Mouse (Mus musculus) lung, postnatal 0 days (tissue): ENCODE measurements around the gene Adora1. TPM values are rescaled to one million over a fixed set of nuclear protein-coding genes. Genes with fewer than 3 reads are reported as not detected.

Source experiments
- ATAC-seq: fragments of 200-750 bp; cut with Nextera tagmentation; 2 replicates; pipeline ENCODE4 v1.8.0; 2017; ENCODE audit warnings: moderate library complexity
- DNase-seq: peaks from one replicate; pipeline ENCODE4 v3.0.0-alpha.2; 2016; ENCODE audit warnings: low spot score
- H3K27ac ChIP-seq: fragments of 300-500 bp; sonication (generic); 2 replicates; pipeline ENCODE4 v1.5.1; 2014; ENCODE audit warnings: antibody characterized with exemption, mild to moderate bottlenecking, low read length, mixed read lengths
- H3K27me3 ChIP-seq: fragments of 300-500 bp; sonication (generic); replicated peaks from 2 replicates; pipeline ENCODE4 v1.6.1; 2014; ENCODE audit warnings: low read length, mixed read lengths; ENCODE audit not compliant: insufficient read depth
- H3K36me3 ChIP-seq: fragments of 300-500 bp; sonication (generic); 2 replicates; pipeline ENCODE4 v1.6.1; 2014; ENCODE audit warnings: low read length, mixed read lengths; ENCODE audit not compliant: insufficient read depth
- H3K4me1 ChIP-seq: fragments of 300-500 bp; sonication (generic); 2 replicates; pipeline ENCODE4 v1.6.1; 2014; ENCODE audit warnings: antibody characterized with exemption, low read depth, low read length, mixed read lengths; ENCODE audit not compliant: insufficient read depth
- H3K4me2 ChIP-seq: fragments of 300-500 bp; sonication (generic); replicated peaks from 2 replicates; pipeline ENCODE4 v1.6.1; 2014; ENCODE audit warnings: low read depth, mild to moderate bottlenecking, low read length, moderate library complexity, mixed read lengths
- H3K4me3 ChIP-seq: fragments of 300-500 bp; sonication (generic); 2 replicates; pipeline ENCODE4 v1.5.1; 2014; ENCODE audit warnings: low read depth, low read length
- H3K9ac ChIP-seq: fragments of 300-500 bp; sonication (generic); replicated peaks from 2 replicates; pipeline ENCODE4 v1.6.1; 2014; ENCODE audit warnings: low read depth, mild to moderate bottlenecking
- H3K9me3 ChIP-seq: fragments of 300-500 bp; sonication (generic); 2 replicates; pipeline ENCODE4 v1.6.1; 2016; ENCODE audit warnings: low read length, mixed read lengths
- CTCF ChIP-seq: IDR thresholded peaks from 2 replicates; pipeline ENCODE4 v1.5.1; 2016; ENCODE audit warnings: antibody characterized with exemption, mild to moderate bottlenecking
- EP300 ChIP-seq: IDR thresholded peaks from 2 replicates; pipeline ENCODE4 v1.6.1; 2016; ENCODE audit warnings: antibody characterized with exemption, mild to moderate bottlenecking, control low read depth
- WGBS: fragments of 180-500 bp; shearing (Covaris S2); extraction: QIAGEN DNeasy Blood & Tissue Kit; methylation state at CpG from one replicate; pipeline ENCODE4 v1.1.7; 2014; 5-methylcytosine and 5-hydroxymethylcytosine counted together
- polyA plus RNA-seq: library from polyadenylated mRNA; unstranded; fragments of >200 nt; fragmentation: Nextera tagmentation; extraction: Ambion mirVana; gene quantifications from 2 replicates; pipeline ENCODE4 v1.2.1, GENCODE M21; 2015

Adora1 gene
- polyA plus RNA-seq, 1 experiment from 2014 or later: 4.8 TPM

DNA sequence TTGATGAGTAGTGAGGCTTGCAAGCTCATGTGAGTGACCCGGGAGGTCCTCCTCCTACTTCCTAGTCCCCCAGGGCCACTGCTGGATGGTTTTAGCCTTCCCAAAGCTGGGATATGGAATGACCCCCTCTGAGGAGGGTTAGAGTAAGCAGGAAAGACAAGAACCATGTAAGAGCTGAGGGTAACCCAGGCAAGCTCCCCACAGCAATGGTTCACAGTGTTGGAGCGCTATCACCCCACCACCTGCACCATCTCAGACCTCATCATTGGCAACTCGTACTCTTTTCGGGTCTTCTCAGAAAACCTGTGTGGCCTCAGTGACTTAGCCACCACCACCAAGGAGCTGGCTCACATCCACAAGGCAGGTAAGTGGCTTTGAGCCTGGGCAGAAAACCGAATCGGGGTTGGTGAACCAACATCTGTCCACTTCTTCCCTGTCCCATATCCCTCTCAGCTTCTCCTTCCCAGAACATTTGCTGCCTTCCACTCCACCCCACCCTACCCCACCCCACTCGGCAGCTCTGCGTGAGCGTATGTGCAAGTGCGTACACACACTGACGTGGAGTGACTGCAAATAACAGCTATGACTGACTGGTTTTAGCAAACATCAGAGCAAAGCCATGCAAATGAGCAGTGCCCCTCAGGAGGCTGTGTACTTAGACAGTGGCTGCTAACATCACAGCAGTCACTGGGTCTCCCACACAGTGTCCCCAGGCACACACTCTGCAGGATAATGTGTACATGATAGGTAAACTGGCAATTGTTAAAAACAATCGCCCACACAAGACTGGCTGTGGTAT is 36.8 kb downstream of the Adora1 start:
- ATAC-seq (peak; percentile 57), DNase-seq (peak; percentile 73)
- H3K27ac ChIP-seq: peak overlapping the region; percentile 28; the same call in 1 of the 2 replicates
- no peak overlapping the region for H3K9ac ChIP-seq
- H3K4me1 ChIP-seq: peaks cover 17% of the 10 kb centered on the region; the same call in 1 of the 2 replicates
- H3K27me3 ChIP-seq: no peaks in the 10 kb centered on the region
- no peaks in the 10 kb centered on the region for H3K36me3 ChIP-seq
- no peak overlapping the region for H3K4me2 ChIP-seq
- no peaks in the 10 kb centered on the region for H3K9me3 ChIP-seq
- peak; percentile 51; the same call in 1 of the 2 replicates for TF ChIP-seq EP300
- no peak for TF ChIP-seq CTCF
- H3K4me3 ChIP-seq: no peak overlapping the region
- WGBS: 67% methylated on average over 12 of the region's 12 CpGs

DNA sequence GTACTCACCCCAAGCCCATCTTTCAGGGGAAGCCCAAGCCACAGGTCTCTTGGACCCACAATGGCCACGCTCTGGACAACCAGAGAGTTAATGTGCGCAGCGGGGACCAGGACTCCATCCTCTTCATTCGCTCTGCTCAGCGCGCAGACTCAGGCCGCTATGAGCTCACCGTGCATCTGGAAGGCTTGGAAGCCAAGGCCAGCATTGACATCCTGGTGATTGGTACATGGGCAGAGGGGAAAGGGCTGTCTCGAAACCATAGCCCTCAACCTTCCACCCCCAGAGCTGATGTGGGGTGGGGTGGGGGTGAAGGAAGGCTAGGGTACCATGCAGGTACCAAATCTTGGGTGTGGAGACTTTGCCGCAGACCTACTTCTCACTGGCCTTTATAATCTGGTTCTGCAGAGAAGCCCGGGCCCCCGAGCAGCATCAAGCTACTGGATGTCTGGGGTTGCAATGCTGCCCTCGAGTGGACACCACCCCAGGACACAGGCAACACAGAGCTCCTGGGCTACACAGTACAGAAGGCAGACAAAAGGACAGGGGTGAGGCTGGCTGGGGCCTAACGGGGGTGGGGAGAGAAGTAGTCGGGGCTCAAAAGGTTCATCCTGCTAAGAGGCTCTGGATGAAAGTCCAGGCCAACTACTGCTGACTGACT is 37.8 kb downstream of the Adora1 start:
- WGBS: 79% methylated on average over 15 of the region's 15 CpGs
- ATAC-seq (no peak), DNase-seq (no peak)

DNA sequence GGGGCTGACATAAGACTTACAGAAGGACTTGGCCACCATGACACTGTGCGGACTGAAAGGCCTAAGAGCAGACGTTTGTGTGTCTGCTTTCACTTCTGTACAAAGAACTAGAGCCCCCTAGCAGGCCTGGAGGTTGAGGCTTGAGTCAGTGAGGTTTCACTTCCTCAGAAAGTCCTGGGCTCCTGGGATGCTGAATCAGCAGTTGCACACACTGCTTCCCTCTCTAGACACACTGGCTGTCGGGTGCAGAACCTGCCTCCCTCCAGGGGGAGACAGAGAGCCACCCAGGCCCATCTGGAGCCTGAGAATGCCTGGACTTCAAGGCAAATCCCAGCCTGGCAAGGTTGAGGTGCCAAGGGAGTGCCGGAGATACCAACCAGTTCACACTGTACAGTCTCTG is 38.8 kb downstream of the Adora1 start:
- Histone ChIP-seq H3K27me3 (no peaks in the 10 kb centered on the region), H3K4me2 (no peak overlapping the region), H3K4me3 (no peak overlapping the region), H3K36me3 (no peaks in the 10 kb centered on the region), H3K9ac (no peak overlapping the region), H3K4me1 (peaks cover 17% of the 10 kb centered on the region), H3K27ac (peak overlapping the region; percentile 68), H3K9me3 (no peaks in the 10 kb centered on the region)
- peak; percentile 55 for ATAC-seq
- 64% methylated on average over 4 of the region's 4 CpGs for WGBS
- TF ChIP-seq CTCF: peak; percentile 89
- no peak for TF ChIP-seq EP300
- peak; percentile 86 for DNase-seq

More for the DNA sequence above, 37.8 kb downstream of the Adora1 start:
- H3K4me2 ChIP-seq: no peak overlapping the region
- H3K27ac ChIP-seq: peak overlapping the region; percentile 28; the same call in 1 of the 2 replicates
- peaks cover 20% of the 10 kb centered on the region for H3K4me1 ChIP-seq
- no peaks in the 10 kb centered on the region for H3K9me3 ChIP-seq
- no peak overlapping the region for H3K4me3 ChIP-seq
- TF ChIP-seq EP300 (no peak), CTCF (peak; percentile 35; the same call in 1 of the 2 replicates)
- no peaks in the 10 kb centered on the region for H3K27me3 ChIP-seq
- no peak overlapping the region for H3K9ac ChIP-seq
- no peaks in the 10 kb centered on the region for H3K36me3 ChIP-seq

DNA sequence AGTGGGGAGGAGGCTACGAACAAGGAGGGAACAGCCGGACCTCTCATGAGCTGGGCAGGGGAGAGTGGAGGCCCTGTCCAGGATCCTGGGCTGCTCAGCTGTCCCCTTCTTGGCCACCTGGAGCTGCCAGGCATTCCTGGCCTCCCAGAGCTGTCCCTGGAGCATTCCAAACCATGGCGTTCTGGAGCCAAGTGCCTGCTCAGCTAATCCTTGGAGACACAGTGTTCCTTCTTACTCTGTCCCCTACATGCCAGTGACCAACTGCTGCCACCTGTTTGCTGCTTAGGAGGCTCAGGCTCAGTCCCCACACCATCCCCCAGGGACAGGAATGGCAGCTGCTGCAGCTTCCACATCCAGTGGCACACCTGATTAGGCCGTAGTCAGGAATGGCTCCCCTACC is 39.3 kb downstream of the Adora1 start:
- H3K9me3 ChIP-seq: no peaks in the 10 kb centered on the region
- TF ChIP-seq EP300: peak; percentile 74; the same call in 1 of the 2 replicates
- TF ChIP-seq CTCF: no peak
- H3K4me1 ChIP-seq: peaks cover 17% of the 10 kb centered on the region
- no peaks in the 10 kb centered on the region for H3K27me3 ChIP-seq
- H3K27ac ChIP-seq: peak overlapping the region; percentile 68
- no peak overlapping the region for H3K4me3 ChIP-seq
- WGBS: 34% methylated on average over 4 of the region's 4 CpGs
- DNase-seq (peak; percentile 50), ATAC-seq (peak; percentile 73)
- H3K36me3 ChIP-seq: no peaks in the 10 kb centered on the region
- H3K4me2 ChIP-seq: no peak overlapping the region
- 0 out of 2 replicates have a peak overlapping the region, but pooled peaks have one; percentile 12 for H3K9ac ChIP-seq

DNA sequence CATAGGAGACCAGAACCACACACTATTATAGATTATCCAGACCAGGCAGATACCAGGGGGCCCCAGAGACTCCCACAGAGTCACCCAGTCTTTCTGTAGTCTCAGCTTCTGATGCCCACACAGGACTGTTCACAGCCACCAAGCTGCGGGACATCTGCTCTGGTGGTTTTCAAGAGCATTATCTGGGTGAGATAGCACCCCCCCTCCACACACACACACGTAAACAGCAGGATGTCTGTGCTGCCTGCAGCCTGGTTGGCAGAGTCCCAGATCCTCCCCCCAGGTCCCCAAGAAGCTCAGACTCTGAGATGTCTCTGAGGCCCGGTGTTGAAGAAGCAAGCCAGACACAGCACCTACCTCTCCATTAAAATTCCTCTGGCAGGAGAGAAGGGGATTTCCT is 39.7 kb downstream of the Adora1 start:
- Histone ChIP-seq H3K4me2 (no peak overlapping the region), H3K27ac (peak overlapping the region; percentile 68), H3K9ac (0 out of 2 replicates have a peak overlapping the region, but pooled peaks have one; percentile 12), H3K4me3 (no peak overlapping the region), H3K9me3 (no peaks in the 10 kb centered on the region), H3K27me3 (no peaks in the 10 kb centered on the region), H3K36me3 (no peaks in the 10 kb centered on the region), H3K4me1 (peaks cover 14% of the 10 kb centered on the region)
- ATAC-seq (no peak), DNase-seq (no peak)
- TF ChIP-seq EP300 (no peak), CTCF (no peak)
- 18% methylated on average over 3 of the region's 3 CpGs for WGBS

DNA sequence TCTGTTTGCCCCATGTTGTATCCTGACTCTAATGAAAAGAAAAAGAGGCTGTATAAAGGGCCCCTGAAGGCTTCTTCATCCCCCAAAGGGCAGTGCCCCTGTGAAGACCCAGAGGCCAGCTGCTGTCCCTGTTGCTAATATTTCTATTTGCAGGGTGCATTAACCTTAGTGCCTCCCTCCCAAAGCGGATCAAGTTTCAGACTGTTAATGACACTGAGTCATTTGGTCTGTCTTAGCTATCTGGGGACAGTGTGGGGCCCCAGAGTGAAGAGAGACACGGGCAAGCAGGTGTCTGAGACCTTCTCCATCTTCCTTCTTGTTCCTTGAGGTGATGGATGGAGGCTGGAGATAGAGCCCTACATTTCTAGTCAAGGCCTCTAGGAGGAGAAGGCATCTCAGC is 40.1 kb downstream of the Adora1 start:
- 32% methylated on average over 2 of the region's 2 CpGs for WGBS

More for the DNA sequence above, 40.1 kb downstream of the Adora1 start:
- Histone ChIP-seq H3K4me1 (peaks cover 14% of the 10 kb centered on the region), H3K4me3 (no peak overlapping the region), H3K27me3 (no peaks in the 10 kb centered on the region), H3K36me3 (no peaks in the 10 kb centered on the region), H3K27ac (0 out of 2 replicates have a peak overlapping the region, but pooled peaks have one; percentile 68), H3K4me2 (no peak overlapping the region), H3K9me3 (no peaks in the 10 kb centered on the region), H3K9ac (no peak overlapping the region)
- DNase-seq (no peak), ATAC-seq (no peak)
- TF ChIP-seq CTCF (no peak), EP300 (no peak)
